Mouse (Mus musculus): ENCODE measurements around the gene Prdx2. TPM values are rescaled to one million over a fixed set of nuclear protein-coding genes. Genes with fewer than 3 reads are reported as not detected.

Prdx2 gene
- total and polyA plus RNA-seq, 3 experiments: 464 to 662 (median 591) TPM

DNA sequence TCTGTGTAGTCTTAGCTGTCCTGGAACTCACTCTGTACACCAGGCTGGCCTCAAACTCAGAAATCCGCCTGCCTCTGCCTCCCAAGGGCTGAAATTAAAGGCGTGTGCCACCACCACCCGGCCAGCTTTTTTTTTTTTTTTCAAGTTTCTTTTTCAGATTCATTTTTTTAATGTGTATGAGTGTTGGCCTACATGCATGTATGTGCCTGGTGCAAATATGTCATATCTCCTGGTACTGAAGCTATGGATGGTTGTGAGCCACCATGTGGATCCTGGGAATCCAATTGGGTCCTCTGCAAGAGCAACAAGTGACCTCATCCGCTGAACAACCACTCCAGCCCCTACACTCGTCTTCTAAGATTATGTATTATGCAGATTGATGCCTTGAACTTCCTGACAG, 18.0 kb downstream of the Prdx2 start:
- Histone ChIP-seq H3K9ac (ENCODE audit: low read depth, low read length) (no peak overlapping the region), H3K4me3 (no peak overlapping the region), H3K27me3 (ENCODE audit: control insufficient read depth, insufficient read depth, low read length) (no peaks in the 10 kb centered on the region), H3K79me2 (replicated peaks; ENCODE audit: control insufficient read depth, insufficient read depth, low read length) (no peaks in the 10 kb centered on the region), H3K4me1 (ENCODE audit: control insufficient read depth, insufficient read depth, low read length) (peaks cover 17% of the 10 kb centered on the region), H3K27ac (no peak overlapping the region), H3K36me3 (ENCODE audit: control insufficient read depth, insufficient read depth, low read length) (no peaks in the 10 kb centered on the region)
- intact Hi-C loops (cut with DNase I): no loop called here
- WGBS: 88% methylated on average over 5 of the region's 5 CpGs
- TF ChIP-seq CTCF (IDR thresholded peaks at IDR 0.05) (no peak), POLR2A (IDR thresholded peaks at IDR 0.05; ENCODE audit: insufficient read depth, low read depth, low read length) (no peak), EP300 (IDR thresholded peaks at IDR 0.05; ENCODE audit: insufficient read depth, low read depth, low read length) (no peak)
- DNase-seq: no peak

DNA sequence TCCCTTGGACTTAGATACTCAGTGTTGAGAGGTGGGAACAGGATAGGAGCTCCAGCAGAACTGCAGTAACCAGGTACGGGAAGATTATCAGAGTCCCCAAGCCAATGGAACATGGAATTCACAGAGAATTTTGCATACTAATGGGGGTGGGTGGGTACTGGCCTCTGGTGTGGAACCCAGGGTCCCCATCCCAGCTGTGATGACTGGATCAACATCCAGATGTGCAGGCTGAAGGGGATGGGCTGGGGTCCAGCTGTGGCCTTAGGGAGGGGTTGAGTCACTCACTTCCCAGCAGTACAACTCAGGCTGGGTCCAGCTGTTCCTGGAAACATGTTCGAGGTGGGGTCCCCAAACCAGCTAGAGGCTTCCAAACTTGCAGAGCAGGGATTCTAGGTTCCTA, 18.5 kb downstream of the Prdx2 start:
- no peak for TF ChIP-seq EP300 (IDR thresholded peaks at IDR 0.05; ENCODE audit: insufficient read depth, low read depth, low read length)
- no peak for TF ChIP-seq POLR2A (IDR thresholded peaks at IDR 0.05; ENCODE audit: insufficient read depth, low read depth, low read length)
- TF ChIP-seq CTCF (IDR thresholded peaks at IDR 0.05): no peak
- peaks cover 17% of the 10 kb centered on the region for H3K4me1 ChIP-seq (ENCODE audit: control insufficient read depth, insufficient read depth, low read length)
- intact Hi-C loops (cut with DNase I): loop anchor here (2.0 kb wide), 1 partner anchor 323 kb away; no protein-coding TSS in a partner anchor
- WGBS: 66% methylated on average over 2 of the region's 2 CpGs
- peak; percentile 58 to 61 for DNase-seq
- H3K9ac ChIP-seq (ENCODE audit: low read depth, low read length): no peak overlapping the region
- H3K4me3 ChIP-seq: no peak overlapping the region
- H3K27me3 ChIP-seq (ENCODE audit: control insufficient read depth, insufficient read depth, low read length): no peaks in the 10 kb centered on the region
- no peak overlapping the region for H3K27ac ChIP-seq
- H3K79me2 ChIP-seq (replicated peaks; ENCODE audit: control insufficient read depth, insufficient read depth, low read length): no peaks in the 10 kb centered on the region
- H3K36me3 ChIP-seq (ENCODE audit: control insufficient read depth, insufficient read depth, low read length): no peaks in the 10 kb centered on the region

DNA sequence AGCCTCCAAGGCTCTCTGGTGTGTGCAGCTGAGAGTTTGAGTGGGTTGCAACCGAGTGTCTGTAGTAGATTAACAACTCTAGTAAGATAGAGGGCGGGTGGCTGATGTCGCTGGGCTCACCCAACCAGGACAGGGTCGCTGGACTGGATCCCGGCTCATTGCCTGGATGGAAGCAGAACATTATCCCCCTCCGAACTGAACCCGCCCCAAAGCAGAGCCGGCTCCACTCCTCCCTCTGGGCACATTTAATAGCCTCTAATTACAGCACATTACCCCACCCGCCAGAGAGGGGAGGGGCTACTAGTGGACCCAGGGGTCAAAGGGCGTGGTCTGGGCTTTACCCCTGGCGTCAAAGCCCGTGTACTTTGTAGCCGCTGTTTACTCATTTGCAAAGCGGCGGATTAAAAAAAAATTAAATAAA, 19.9 kb downstream of the Prdx2 start:
- DNase-seq: peak; percentile 69 to 75
- Histone ChIP-seq H3K9ac (ENCODE audit: low read depth, low read length) (no peak overlapping the region), H3K27ac (peak overlapping the region; percentile 89), H3K4me1 (ENCODE audit: control insufficient read depth, insufficient read depth, low read length) (peaks cover 13% of the 10 kb centered on the region), H3K36me3 (ENCODE audit: control insufficient read depth, insufficient read depth, low read length) (no peaks in the 10 kb centered on the region), H3K79me2 (replicated peaks; ENCODE audit: control insufficient read depth, insufficient read depth, low read length) (no peaks in the 10 kb centered on the region), H3K27me3 (ENCODE audit: control insufficient read depth, insufficient read depth, low read length) (no peaks in the 10 kb centered on the region), H3K4me3 (peak overlapping the region; percentile 0; the same call in 1 of the 2 replicates)
- 16% methylated on average over 15 of the region's 15 CpGs for WGBS
- TF ChIP-seq EP300 (IDR thresholded peaks at IDR 0.05; ENCODE audit: insufficient read depth, low read depth, low read length) (no peak), CTCF (IDR thresholded peaks at IDR 0.05) (no peak), POLR2A (IDR thresholded peaks at IDR 0.05; ENCODE audit: insufficient read depth, low read depth, low read length) (no peak)
- intact Hi-C loops (cut with DNase I): loop anchor here (1.0 to 2.0 kb wide), 2 partner anchors 15 to 325 kb away; no protein-coding TSS in a partner anchor

DNA sequence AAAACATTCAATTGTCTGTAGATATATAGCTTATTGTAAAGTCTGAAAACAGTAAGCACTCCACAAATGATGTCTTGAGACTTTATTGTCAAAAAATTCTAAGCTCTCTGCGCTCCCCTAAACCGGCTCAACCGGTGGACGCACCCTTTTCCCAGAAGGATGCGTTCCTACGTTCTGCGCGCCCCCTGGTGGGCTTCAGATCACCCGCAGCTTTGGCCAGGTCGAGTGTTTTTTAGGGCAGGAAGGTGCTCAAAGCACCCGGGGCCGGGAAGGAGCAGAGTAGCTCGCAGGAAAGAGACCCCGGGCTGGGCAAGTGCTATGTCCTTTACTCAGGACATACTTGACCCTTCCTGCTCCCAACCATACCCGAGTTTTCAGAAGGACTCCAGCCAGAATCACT, 20.4 kb downstream of the Prdx2 start:
- Histone ChIP-seq H3K4me1 (ENCODE audit: control insufficient read depth, insufficient read depth, low read length) (peaks cover 10% of the 10 kb centered on the region), H3K79me2 (replicated peaks; ENCODE audit: control insufficient read depth, insufficient read depth, low read length) (no peaks in the 10 kb centered on the region), H3K27ac (peak overlapping the region; percentile 89), H3K9ac (ENCODE audit: low read depth, low read length) (peak overlapping the region; percentile 64), H3K27me3 (ENCODE audit: control insufficient read depth, insufficient read depth, low read length) (no peaks in the 10 kb centered on the region), H3K4me3 (peak overlapping the region; percentile 58), H3K36me3 (ENCODE audit: control insufficient read depth, insufficient read depth, low read length) (no peaks in the 10 kb centered on the region)
- under 1% methylated on average over 15 of the region's 15 CpGs for WGBS
- TF ChIP-seq CTCF (IDR thresholded peaks at IDR 0.05) (peak; percentile 67), POLR2A (IDR thresholded peaks at IDR 0.05; ENCODE audit: insufficient read depth, low read depth, low read length) (no peak), EP300 (IDR thresholded peaks at IDR 0.05; ENCODE audit: insufficient read depth, low read depth, low read length) (peak; percentile 89)
- peak; percentile 93 to 95 for DNase-seq
- intact Hi-C loops (cut with DNase I): loop anchor here (1.0 to 2.0 kb wide), 2 partner anchors 16 to 325 kb away; no protein-coding TSS in a partner anchor

DNA sequence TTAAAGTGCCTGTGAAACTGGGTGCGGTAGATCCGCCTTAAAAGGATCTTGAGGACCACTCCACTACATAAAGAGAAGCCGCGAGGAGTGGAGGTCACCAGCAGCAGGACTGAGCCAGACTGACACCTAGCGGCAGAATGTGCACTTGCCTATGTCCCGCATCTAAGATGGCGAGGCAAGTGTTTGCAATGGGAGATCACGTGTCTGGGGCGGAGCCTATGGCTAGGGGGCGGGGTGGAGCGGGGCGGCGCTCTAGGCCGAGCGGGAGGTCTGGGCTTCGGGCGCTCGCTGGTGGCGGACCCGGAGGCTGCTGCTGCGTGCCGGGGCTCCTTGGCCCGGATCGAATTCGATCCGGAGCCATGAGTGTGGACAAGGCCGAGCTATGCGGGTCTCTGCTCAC, 21.0 kb downstream of the Prdx2 start, which contains the start of gene Hook2:
TSS of gene Hook2 (plus strand) at position 255 of the 400 bp plus-strand sequence.
- peak within 1 kb of the TSS; percentile 89 for H3K27ac ChIP-seq
- H3K79me2 ChIP-seq (replicated peaks; ENCODE audit: control insufficient read depth, insufficient read depth, low read length): no peaks in the 10 kb centered on the region
- DNase-seq: peak; percentile 96 to 97
- intact Hi-C loops (cut with DNase I): no loop called here
- peaks cover 8% of the 10 kb centered on the region for H3K4me1 ChIP-seq (ENCODE audit: control insufficient read depth, insufficient read depth, low read length)
- no peaks in the 10 kb centered on the region for H3K27me3 ChIP-seq (ENCODE audit: control insufficient read depth, insufficient read depth, low read length)
- peak; percentile 98 for TF ChIP-seq EP300 (IDR thresholded peaks at IDR 0.05; ENCODE audit: insufficient read depth, low read depth, low read length)
- peak; percentile 87 for TF ChIP-seq POLR2A (IDR thresholded peaks at IDR 0.05; ENCODE audit: insufficient read depth, low read depth, low read length)
- TF ChIP-seq CTCF (IDR thresholded peaks at IDR 0.05): peak; percentile 63
- WGBS: under 1% methylated on average over 28 of the region's 28 CpGs
- H3K4me3 ChIP-seq: peak within 1 kb of the TSS; percentile 58
- no peaks in the 10 kb centered on the region for H3K36me3 ChIP-seq (ENCODE audit: control insufficient read depth, insufficient read depth, low read length)
- H3K9ac ChIP-seq (ENCODE audit: low read depth, low read length): peak within 1 kb of the TSS; percentile 64

DNA sequence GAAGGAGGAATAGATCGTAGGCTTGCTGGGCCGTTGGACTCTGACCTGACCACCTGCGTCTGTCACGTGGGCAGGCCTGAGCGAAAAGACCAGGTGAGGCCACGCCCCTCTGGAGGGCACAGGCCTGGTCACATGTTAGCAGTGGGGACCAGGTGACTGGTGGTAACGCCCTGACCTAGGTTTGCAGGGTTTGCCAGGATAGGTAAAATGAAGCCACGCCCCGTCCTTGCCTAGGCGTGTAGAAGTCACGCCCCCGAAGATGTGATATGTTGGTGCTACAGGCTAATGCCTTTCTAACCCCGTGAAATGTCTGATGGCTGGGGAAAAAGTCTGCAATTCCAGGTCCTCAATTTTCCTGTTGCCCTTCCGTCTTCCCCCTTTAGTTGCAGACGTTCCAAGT, 21.4 kb downstream of the Prdx2 start:
- Histone ChIP-seq H3K36me3 (ENCODE audit: control insufficient read depth, insufficient read depth, low read length) (no peaks in the 10 kb centered on the region), H3K9ac (ENCODE audit: low read depth, low read length) (peak overlapping the region; percentile 63), H3K4me3 (peak overlapping the region; percentile 58), H3K79me2 (replicated peaks; ENCODE audit: control insufficient read depth, insufficient read depth, low read length) (no peaks in the 10 kb centered on the region), H3K27ac (peak overlapping the region; percentile 89; the same call in 1 of the 2 replicates), H3K27me3 (ENCODE audit: control insufficient read depth, insufficient read depth, low read length) (no peaks in the 10 kb centered on the region), H3K4me1 (ENCODE audit: control insufficient read depth, insufficient read depth, low read length) (peaks cover 8% of the 10 kb centered on the region)
- DNase-seq: peak in 1 of 2 experiments; percentile 16
- TF ChIP-seq CTCF (IDR thresholded peaks at IDR 0.05) (no peak), EP300 (IDR thresholded peaks at IDR 0.05; ENCODE audit: insufficient read depth, low read depth, low read length) (no peak), POLR2A (IDR thresholded peaks at IDR 0.05; ENCODE audit: insufficient read depth, low read depth, low read length) (no peak)
- intact Hi-C loops (cut with DNase I): no loop called here
- 9% methylated on average over 15 of the region's 15 CpGs for WGBS
